Mouse (Mus musculus) limb, embryonic 11.5 days (tissue): ENCODE data around the gene Oprl1. TPM values are rescaled to one million over a fixed set of nuclear protein-coding genes. Genes with fewer than 3 reads are reported as not detected.

Experiments used
- ATAC-seq: fragments of 200-750 bp; cut with Nextera tagmentation; 2 replicates; pipeline ENCODE4 v1.8.0; 2017; ENCODE audit warnings: low read depth; ENCODE audit not compliant: insufficient number of reproducible peaks, low FRiP score, low TSS enrichment
- DNase-seq: peaks from one replicate; pipeline ENCODE4 v3.0.0-alpha.2; 2015; ENCODE audit warnings: low spot score
- H3K27ac ChIP-seq: fragments of 300-500 bp; sonication (generic); replicated peaks from 2 replicates; pipeline ENCODE4 v1.5.1; 2014; ENCODE audit warnings: low read depth, mild to moderate bottlenecking, low read length
- H3K27me3 ChIP-seq: fragments of 300-500 bp; sonication (generic); 2 replicates; pipeline ENCODE4 v1.6.1; 2014; ENCODE audit warnings: mild to moderate bottlenecking, low read length, mixed read lengths; ENCODE audit not compliant: control insufficient read depth, insufficient read depth
- H3K36me3 ChIP-seq: fragments of 300-500 bp; sonication (generic); 2 replicates; pipeline ENCODE4 v1.6.1; 2014; ENCODE audit warnings: mild to moderate bottlenecking, low read length, moderate library complexity, mixed read lengths; ENCODE audit not compliant: control insufficient read depth, insufficient read depth
- H3K4me1 ChIP-seq: fragments of 300-500 bp; sonication (generic); 2 replicates; pipeline ENCODE4 v1.6.1; 2014; ENCODE audit warnings: low read length, mixed read lengths; ENCODE audit not compliant: control insufficient read depth, insufficient read depth
- H3K4me2 ChIP-seq: fragments of 300-500 bp; sonication (generic); 2 replicates; pipeline ENCODE4 v1.6.1; 2014; ENCODE audit warnings: low read depth, mild to moderate bottlenecking, moderate library complexity; ENCODE audit not compliant: severe bottlenecking
- H3K4me3 ChIP-seq: fragments of 300-500 bp; sonication (generic); 2 replicates; pipeline ENCODE4 v1.5.1; 2014; ENCODE audit warnings: low read depth, low read length
- H3K9ac ChIP-seq: fragments of 300-500 bp; sonication (generic); 2 replicates; pipeline ENCODE4 v1.6.1; 2014; ENCODE audit warnings: mild to moderate bottlenecking, low read length
- H3K9me3 ChIP-seq: fragments of 300-500 bp; sonication (generic); 2 replicates; pipeline ENCODE4 v1.6.1; 2016; ENCODE audit warnings: low read length; ENCODE audit not compliant: control insufficient read depth
- WGBS: fragments of 180-500 bp; shearing (Covaris S2); extraction: QIAGEN DNeasy Blood & Tissue Kit; methylation state at CpG from one replicate; pipeline ENCODE4 v1.1.7; 2014; 5-methylcytosine and 5-hydroxymethylcytosine counted together
- polyA plus RNA-seq: library from polyadenylated mRNA; unstranded; fragments of >200 nt; fragmentation: Nextera tagmentation; extraction: Ambion mirVana; gene quantifications from 2 replicates; pipeline ENCODE4 v1.2.1, GENCODE M21; 2014

Gene Oprl1
- polyA plus RNA-seq, 1 experiment from 2014 or later = 0.69 TPM

GRCm38 (mm10) chr2:181763886-181764527, 49.2 kb downstream of the Oprl1 start:
- Histone ChIP-seq H3K4me2 (no peak overlapping the region), H3K36me3 (no peaks in the 10 kb centered on the region), H3K9me3 (no peaks in the 10 kb centered on the region), H3K27me3 (no peaks in the 10 kb centered on the region), H3K4me1 (0 out of 2 replicates have a peak, but pooled peaks cover 3% of the 10 kb centered on the region), H3K27ac (no peak overlapping the region), H3K4me3 (no peak overlapping the region), H3K9ac (no peak overlapping the region)
- DNase-seq (no peak), ATAC-seq (no peak)
- 30% methylated on average over 14 of the region's 14 CpGs for WGBS

GRCm38 (mm10) chr2:181764600-181764999, 49.8 kb downstream of the Oprl1 start:
- no peak overlapping the region for H3K9ac ChIP-seq
- peak; percentile 73 for DNase-seq
- ATAC-seq = no peak
- H3K4me1 ChIP-seq = 0 out of 2 replicates have a peak, but pooled peaks cover 3% of the 10 kb centered on the region
- WGBS = 2% methylated on average over 10 of the region's 10 CpGs
- H3K27ac ChIP-seq = no peak overlapping the region
- H3K9me3 ChIP-seq = no peaks in the 10 kb centered on the region
- H3K4me3 ChIP-seq = no peak overlapping the region
- no peak overlapping the region for H3K4me2 ChIP-seq
- H3K36me3 ChIP-seq = no peaks in the 10 kb centered on the region
- no peaks in the 10 kb centered on the region for H3K27me3 ChIP-seq

- no peak overlapping the region for H3K4me3 ChIP-seq
- no peaks in the 10 kb centered on the region for H3K9me3 ChIP-seq
- no peak for DNase-seq
- H3K27ac ChIP-seq = no peak overlapping the region
- 82% methylated on average over 4 of the region's 4 CpGs for WGBS
- H3K4me1 ChIP-seq = 0 out of 2 replicates have a peak, but pooled peaks cover 3% of the 10 kb centered on the region
- H3K4me2 ChIP-seq = no peak overlapping the region
- no peak overlapping the region for H3K9ac ChIP-seq
- no peaks in the 10 kb centered on the region for H3K27me3 ChIP-seq
- no peak for ATAC-seq
- no peaks in the 10 kb centered on the region for H3K36me3 ChIP-seq
These were observed 50.4 kb downstream of the Oprl1 start for GRCm38 (mm10) chr2:181765251-181765650.

- H3K9ac ChIP-seq = no peak overlapping the region
- ATAC-seq (no peak), DNase-seq (no peak)
- H3K4me3 ChIP-seq = no peak overlapping the region
- no peak overlapping the region for H3K4me2 ChIP-seq
- H3K9me3 ChIP-seq = no peaks in the 10 kb centered on the region
- H3K4me1 ChIP-seq = 0 out of 2 replicates have a peak, but pooled peaks cover 3% of the 10 kb centered on the region
- WGBS = 54% methylated on average over 14 of the region's 14 CpGs
- no peak overlapping the region for H3K27ac ChIP-seq
- no peaks in the 10 kb centered on the region for H3K36me3 ChIP-seq
- H3K27me3 ChIP-seq = no peaks in the 10 kb centered on the region
These were observed 52.1 kb downstream of the Oprl1 start for GRCm38 (mm10) chr2:181766672-181767557.

- no peak for DNase-seq
- no peaks in the 10 kb centered on the region for H3K36me3 ChIP-seq
- H3K4me2 ChIP-seq = no peak overlapping the region
- H3K4me1 ChIP-seq = 0 out of 2 replicates have a peak, but pooled peaks cover 3% of the 10 kb centered on the region
- no peaks in the 10 kb centered on the region for H3K9me3 ChIP-seq
- no peaks in the 10 kb centered on the region for H3K27me3 ChIP-seq
- no peak overlapping the region for H3K4me3 ChIP-seq
- no peak overlapping the region for H3K9ac ChIP-seq
- ATAC-seq = no peak
- H3K27ac ChIP-seq = no peak overlapping the region
These were observed 53.6 kb downstream of the Oprl1 start for GRCm38 (mm10) chr2:181768451-181768850.

- ATAC-seq = no peak
- H3K27me3 ChIP-seq = no peaks in the 10 kb centered on the region
- H3K9ac ChIP-seq = no peak overlapping the region
- no peak overlapping the region for H3K27ac ChIP-seq
- no peaks in the 10 kb centered on the region for H3K9me3 ChIP-seq
- H3K36me3 ChIP-seq = no peaks in the 10 kb centered on the region
- H3K4me1 ChIP-seq = no peaks in the 10 kb centered on the region
- H3K4me2 ChIP-seq = no peak overlapping the region
- H3K4me3 ChIP-seq = no peak overlapping the region
- 91% methylated on average over 2 of the region's 2 CpGs for WGBS
- DNase-seq = no peak
These were observed 54.6 kb downstream of the Oprl1 start for GRCm38 (mm10) chr2:181769397-181769796.

Other genes with a start within 250 kb of the Oprl1 start
- gene Abhd16b, start 221.8 kb upstream of the Oprl1 start, polyA plus RNA-seq = 0.08 and 0.21 TPM in 2 replicates
- gene Tpd52l2, start 217.9 kb upstream of the Oprl1 start, polyA plus RNA-seq = 165 and 175 TPM in 2 replicates
- gene Dnajc5, start 194.5 kb upstream of the Oprl1 start, polyA plus RNA-seq = 75.3 and 80.9 TPM in 2 replicates
- 34.4 and 39.7 TPM in 2 replicates for gene Uckl1, start 130.1 kb upstream of the Oprl1 start, polyA plus RNA-seq
- gene Prpf6, start 123.1 kb upstream of the Oprl1 start, polyA plus RNA-seq = 78.7 and 82.5 TPM in 2 replicates
- 30.9 and 41.1 TPM in 2 replicates for gene Zfp512b, start 122.2 kb upstream of the Oprl1 start, polyA plus RNA-seq
- 14.9 and 17.7 TPM in 2 replicates for gene Samd10, start 115.8 kb upstream of the Oprl1 start, polyA plus RNA-seq
- gene Gm29797, start 58.0 kb upstream of the Oprl1 start, polyA plus RNA-seq = 0.68 and 0.88 TPM in 2 replicates
- 21.4 and 22.0 TPM in 2 replicates for gene Sox18, start 43.4 kb upstream of the Oprl1 start, polyA plus RNA-seq
- 23.2 and 25.2 TPM in 2 replicates for gene Tcea2, start 34.7 kb upstream of the Oprl1 start, polyA plus RNA-seq
- gene Rgs19, start 21.0 kb upstream of the Oprl1 start, polyA plus RNA-seq = 92.5 and 97.1 TPM in 2 replicates
- not detected in 2 replicates for gene Lkaaear1, start 16.6 kb upstream of the Oprl1 start, polyA plus RNA-seq
- 0.08 and 0.23 TPM in 2 replicates for gene Myt1, start 48.3 kb downstream of the Oprl1 start, polyA plus RNA-seq
- 42.6 and 44.1 TPM in 2 replicates for gene Pcmtd2, start 122.8 kb downstream of the Oprl1 start, polyA plus RNA-seq
- gene Polr3k, start 149.3 kb downstream of the Oprl1 start, polyA plus RNA-seq = 97.2 and 102 TPM in 2 replicates